Mouse (Mus musculus) layer of hippocampus, postnatal 14 days (tissue): ENCODE measurements around the gene Sptbn2. TPM values are rescaled to one million over a fixed set of nuclear protein-coding genes. Genes with fewer than 3 reads are reported as not detected.

ENCODE experiments used
- DNase-seq, 2 experiments: peaks; one replicate each; pipeline ENCODE4 v3.0.0; 2021 to 2022; ENCODE audit warnings: low spot score in 2 of 2, mixed read lengths in 1 of 2
- long read RNA-seq, 2 experiments: library from polyadenylated mRNA; stranded (forward); transcript quantifications; one replicate each; pipeline ENCODE4 v2.0.0; 2021
- total RNA-seq, 2 experiments: library from RNA; stranded (reverse); gene quantifications; 2 replicates each; pipeline ENCODE4 v1.2.3; 2021

Gene Sptbn2
- 100 to 1,000 TPM; 663 to 667 TPM for total RNA-seq
- long read RNA-seq, experiment 1, full-length matches to known transcripts: 40 of 255 reads
- long read RNA-seq, experiment 1, partial matches to known transcripts: 204 of 255 reads
- long read RNA-seq, experiment 1, other reads (novel, unspliced or antisense): 11 of 255 reads
- long read RNA-seq, experiment 2, full-length matches to known transcripts: 37 of 321 reads
- long read RNA-seq, experiment 2, partial matches to known transcripts: 272 of 321 reads
- long read RNA-seq, experiment 2, other reads (novel, unspliced or antisense): 12 of 321 reads

- DNase-seq: peak; percentile 64 to 88
Measured at GRCm38 (mm10) chr19:4711098-4711600, at the start of gene Sptbn2. Gene Sptbn2, plus strand, starts transcription at chr19:4711167.

- no peak for DNase-seq
Measured at GRCm38 (mm10) chr19:4666815-4667214, 44.2 kb upstream of the Sptbn2 start.

- no peak for DNase-seq
Measured at GRCm38 (mm10) chr19:4670776-4671175, 40.2 kb upstream of the Sptbn2 start.

GRCm38 (mm10) chr19:4672401-4672800 is 38.6 kb upstream of the Sptbn2 start:
- DNase-seq: no peak

- no peak for DNase-seq
Measured at GRCm38 (mm10) chr19:4694346-4694745, 16.6 kb upstream of the Sptbn2 start.

GRCm38 (mm10) chr19:4697121-4697520 is 13.8 kb upstream of the Sptbn2 start:
- no peak for DNase-seq

- no peak for DNase-seq
Measured at GRCm38 (mm10) chr19:4697721-4698120, 13.2 kb upstream of the Sptbn2 start.

- DNase-seq: peak; percentile 85 to 88
Measured at GRCm38 (mm10) chr19:4698205-4698677, 12.7 kb upstream of the Sptbn2 start, which contains the start of gene Gm960. Gene Gm960, minus strand, starts transcription at chr19:4698668.

- DNase-seq: peak; percentile 43 to 48
Measured at GRCm38 (mm10) chr19:4698856-4699255, 12.1 kb upstream of the Sptbn2 start.

GRCm38 (mm10) chr19:4699821-4700220 is 11.1 kb upstream of the Sptbn2 start:
- no peak for DNase-seq

GRCm38 (mm10) chr19:4700656-4701055 is 10.3 kb upstream of the Sptbn2 start:
- DNase-seq: no peak

GRCm38 (mm10) chr19:4701221-4701620 is 9.7 kb upstream of the Sptbn2 start:
- DNase-seq: no peak

GRCm38 (mm10) chr19:4708765-4709164 is 2.2 kb upstream of the Sptbn2 start:
- no peak for DNase-seq

- DNase-seq: peak in 1 of 2 experiments; percentile 36
Measured at GRCm38 (mm10) chr19:4711601-4712155, 711 bp downstream of the Sptbn2 start.

GRCm38 (mm10) chr19:4712156-4712780 is 1.3 kb downstream of the Sptbn2 start:
- no peak for DNase-seq

GRCm38 (mm10) chr19:4712781-4713526 is 2.0 kb downstream of the Sptbn2 start:
- no peak for DNase-seq

- DNase-seq: no peak
Measured at GRCm38 (mm10) chr19:4713886-4714285, 2.9 kb downstream of the Sptbn2 start.

GRCm38 (mm10) chr19:4716756-4717155 is 5.8 kb downstream of the Sptbn2 start:
- DNase-seq: no peak

- no peak for DNase-seq
Measured at GRCm38 (mm10) chr19:4717281-4717680, 6.3 kb downstream of the Sptbn2 start.

GRCm38 (mm10) chr19:4718716-4719115 is 7.7 kb downstream of the Sptbn2 start:
- no peak for DNase-seq

- no peak for DNase-seq
Measured at GRCm38 (mm10) chr19:4719351-4719764, 8.4 kb downstream of the Sptbn2 start.
